Mouse (Mus musculus): Measurements from ENCODE around the gene 1810049J17Rik. TPM values are rescaled to one million over a fixed set of nuclear protein-coding genes. Genes with fewer than 3 reads are reported as not detected.

The 1810049J17Rik gene
- total and polyA plus RNA-seq, 3 experiments: 23.9 TPM; not detected in 2

DNA sequence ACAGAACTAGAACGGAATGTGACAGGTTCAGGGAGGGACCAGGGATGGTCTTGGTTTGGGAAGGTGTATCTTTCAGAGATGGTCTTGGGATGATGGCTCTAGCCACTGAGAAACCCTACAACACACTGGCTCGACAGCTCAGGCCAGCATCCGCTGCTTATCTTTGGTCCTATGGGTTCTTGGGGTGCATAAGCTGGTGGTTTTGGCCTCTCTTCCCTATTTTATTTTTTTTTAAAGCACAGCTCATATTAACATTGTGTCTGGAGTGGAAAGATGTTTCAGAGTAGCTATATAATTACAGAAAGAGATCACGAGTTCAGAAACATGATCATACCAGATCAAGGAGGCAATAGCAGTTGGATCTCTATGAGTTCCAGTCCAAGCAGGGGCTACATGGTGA, 42.4 kb upstream of the 1810049J17Rik start:
- H3K4me1 ChIP-seq (ENCODE audit: control insufficient read depth in 1 of 2, insufficient read depth in 2 of 2, low read length in 2 of 2): peaks cover 19 to 42% of the 10 kb centered on the region in 2 experiments
- no peaks in the 10 kb centered on the region for H3K27me3 ChIP-seq (ENCODE audit: control insufficient read depth in 1 of 2, insufficient read depth in 2 of 2, low read length in 2 of 2)
- DNase-seq (ENCODE audit: low read depth, low spot score): peak; percentile 52
- no peak for TF ChIP-seq E2F4 (IDR thresholded peaks at IDR 0.05; ENCODE audit: borderline replicate concordance, low read depth, low read length)
- TF ChIP-seq GATA1 (IDR thresholded peaks at IDR 0.05; ENCODE audit: low read depth, low read length): peak; percentile 27; the same call in 1 of the 2 replicates
- TF ChIP-seq ZNF384 (IDR thresholded peaks at IDR 0.05; ENCODE audit: low read depth, low read length): peak; percentile 75
- H3K79me2 ChIP-seq (ENCODE audit: control insufficient read depth, insufficient read depth, low read length, poor library complexity): no peaks in the 10 kb centered on the region; the same call in 1 of the 2 replicates
- no peak overlapping the region for H3K4me3 ChIP-seq (ENCODE audit: control insufficient read depth in 1 of 2, insufficient read depth in 1 of 2, low read depth in 2 of 2, low read length in 2 of 2)
- H3K36me3 ChIP-seq (ENCODE audit: control insufficient read depth in 1 of 2, insufficient read depth in 2 of 2, low read length in 2 of 2): peaks cover 0 to 33% of the 10 kb centered on the region in 2 experiments; a peak in 2 of 4 replicates
- no peak overlapping the region for H3K9ac ChIP-seq (ENCODE audit: control insufficient read depth, low read depth, low read length, poor library complexity, severe bottlenecking)
- no peaks in the 10 kb centered on the region for H3K9me3 ChIP-seq (replicated peaks; ENCODE audit: insufficient read depth, low read length)
- no peak overlapping the region for H3K27ac ChIP-seq (ENCODE audit: control insufficient read depth, low read depth, low read length)

DNA sequence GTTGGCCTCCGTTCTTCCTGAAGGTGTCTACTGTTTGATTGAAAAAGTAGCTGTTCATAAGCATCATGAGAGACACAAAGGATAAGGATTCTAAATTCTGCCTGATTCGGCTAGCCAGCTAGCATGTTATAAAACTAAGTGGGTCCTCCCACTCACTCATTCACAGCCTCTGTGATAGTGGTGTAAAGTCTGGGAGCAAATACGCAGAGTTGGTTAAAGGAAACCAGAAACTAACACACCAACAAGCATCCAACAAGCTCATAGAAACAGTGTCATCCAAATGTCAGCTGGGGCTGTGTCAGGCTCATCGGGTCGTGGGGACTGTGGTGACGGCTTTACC, 41.0 kb upstream of the 1810049J17Rik start:
- H3K27ac ChIP-seq (ENCODE audit: control insufficient read depth, low read depth, low read length): no peak overlapping the region
- no peak overlapping the region for H3K9ac ChIP-seq (ENCODE audit: control insufficient read depth, low read depth, low read length, poor library complexity, severe bottlenecking)
- H3K79me2 ChIP-seq (ENCODE audit: control insufficient read depth, insufficient read depth, low read length, poor library complexity): no peaks in the 10 kb centered on the region; the same call in 1 of the 2 replicates
- TF ChIP-seq MEF2A (IDR thresholded peaks at IDR 0.05; ENCODE audit: extremely low read depth, insufficient replicate concordance, low read depth, low read length, poor library complexity, severe bottlenecking) (no peak), RAD21 (IDR thresholded peaks at IDR 0.05; ENCODE audit: low read depth, low read length) (no peak), MAX (IDR thresholded peaks at IDR 0.05; ENCODE audit: low read length) (no peak), CHD1 (IDR thresholded peaks at IDR 0.05; ENCODE audit: low read depth, low read length) (no peak), GABPA (IDR thresholded peaks at IDR 0.05; ENCODE audit: low read depth, low read length) (no peak), ZNF384 (IDR thresholded peaks at IDR 0.05; ENCODE audit: low read depth, low read length) (no peak), MAZ (IDR thresholded peaks at IDR 0.05; ENCODE audit: low read depth, low read length) (no peak), ZKSCAN1 (IDR thresholded peaks at IDR 0.05; ENCODE audit: low read depth, low read length) (no peak), NELFE (IDR thresholded peaks at IDR 0.05; ENCODE audit: low read depth, low read length) (no peak), HCFC1 (IDR thresholded peaks at IDR 0.05; ENCODE audit: low read depth, low read length) (no peak), POLR2AphosphoS5 (IDR thresholded peaks at IDR 0.05; ENCODE audit: borderline replicate concordance, low read depth, low read length) (no peak)
- DNase-seq (ENCODE audit: low read depth, low spot score): no peak
- no peaks in the 10 kb centered on the region for H3K9me3 ChIP-seq (replicated peaks; ENCODE audit: insufficient read depth, low read length)
- no peak overlapping the region for H3K4me3 ChIP-seq (ENCODE audit: control insufficient read depth in 1 of 2, insufficient read depth in 1 of 2, low read depth in 2 of 2, low read length in 2 of 2)
- peaks cover 0 to 22% of the 10 kb centered on the region in 2 experiments; a peak in 2 of 4 replicates for H3K36me3 ChIP-seq (ENCODE audit: control insufficient read depth in 1 of 2, insufficient read depth in 2 of 2, low read length in 2 of 2)
- no peaks in the 10 kb centered on the region for H3K27me3 ChIP-seq (ENCODE audit: control insufficient read depth in 1 of 2, insufficient read depth in 2 of 2, low read length in 2 of 2)
- H3K4me1 ChIP-seq (ENCODE audit: control insufficient read depth in 1 of 2, insufficient read depth in 2 of 2, low read length in 2 of 2): peaks cover 12 to 30% of the 10 kb centered on the region in 2 experiments

GRCm38 (mm10) chr15:12362001-12362700, 40.5 kb upstream of the 1810049J17Rik start:
- Histone ChIP-seq H3K79me2 (ENCODE audit: control insufficient read depth, insufficient read depth, low read length, poor library complexity) (no peaks in the 10 kb centered on the region; the same call in 1 of the 2 replicates), H3K9ac (ENCODE audit: control insufficient read depth, low read depth, low read length, poor library complexity, severe bottlenecking) (no peak overlapping the region), H3K27ac (ENCODE audit: control insufficient read depth, low read depth, low read length) (no peak overlapping the region), H3K4me3 (ENCODE audit: control insufficient read depth in 1 of 2, insufficient read depth in 1 of 2, low read depth in 2 of 2, low read length in 2 of 2) (no peak overlapping the region), H3K27me3 (ENCODE audit: control insufficient read depth in 1 of 2, insufficient read depth in 2 of 2, low read length in 2 of 2) (no peaks in the 10 kb centered on the region), H3K36me3 (ENCODE audit: control insufficient read depth in 1 of 2, insufficient read depth in 2 of 2, low read length in 2 of 2) (peaks cover 0 to 24% of the 10 kb centered on the region in 2 experiments; a peak in 2 of 4 replicates), H3K4me1 (ENCODE audit: control insufficient read depth in 1 of 2, insufficient read depth in 2 of 2, low read length in 2 of 2) (peaks cover 14 to 29% of the 10 kb centered on the region in 2 experiments), H3K9me3 (replicated peaks; ENCODE audit: insufficient read depth, low read length) (no peaks in the 10 kb centered on the region)
- no peak for DNase-seq (ENCODE audit: low read depth, low spot score)
- TF ChIP-seq TBP (IDR thresholded peaks at IDR 0.05; ENCODE audit: low read depth, low read length) (no peak), BHLHE40 (IDR thresholded peaks at IDR 0.05; ENCODE audit: borderline replicate concordance, low read depth, low read length) (no peak), NELFE (IDR thresholded peaks at IDR 0.05; ENCODE audit: low read depth, low read length) (no peak)

Measured in MEL (cell line).